Mouse (Mus musculus) erythroid progenitor cell, adult 5-6 weeks (primary cell): ENCODE results near the gene Setd1a. TPM values are rescaled to one million over a fixed set of nuclear protein-coding genes. Genes with fewer than 3 reads are reported as not detected.
"Not testable (repeated sequence)": the region's sequence is repeated elsewhere in the genome, so short reads cannot be mapped to it uniquely, and the experiment has no call there.

ENCODE experiments used
- ATAC-seq: replicated peaks from 2 replicates; pipeline ENCODE4 v1.8.0; 2016; ENCODE audit warnings: moderate number of reproducible peaks, mild to moderate bottlenecking, moderate TSS enrichment, inconsistent platforms; ENCODE audit not compliant: poor library complexity, low FRiP score, severe bottlenecking
- total RNA-seq, 2 experiments: library from RNA; stranded (forward) in 1 of 2; stranded (reverse) in 1 of 2; fragments of 150-400 nt in 1 of 2; fragments of 186-747, 209-891 nt in 1 of 2; gene quantifications; 2 replicates each; pipeline versions ENCODE4 v1.2.3 to v1.2.4; 2015 to 2017; ENCODE audit warnings: low replicate concordance in 2 of 2

Gene Setd1a
- total RNA-seq, 2 experiments from 2014 or later: 14.8 to 38.1 TPM

GRCm38 (mm10) chr7:127763642-127764041, 12.8 kb upstream of the Setd1a start:
- no peak for ATAC-seq

GRCm38 (mm10) chr7:127765756-127766155, 10.7 kb upstream of the Setd1a start:
- no peak for ATAC-seq

GRCm38 (mm10) chr7:127766851-127767609, 9.4 kb upstream of the Setd1a start:
- ATAC-seq: peak; percentile 88

GRCm38 (mm10) chr7:127767671-127768345, 8.7 kb upstream of the Setd1a start:
- ATAC-seq: peak; percentile 35

- ATAC-seq: no peak
Observed at GRCm38 (mm10) chr7:127768346-127768996, 8.0 kb upstream of the Setd1a start.

- no peak for ATAC-seq
Observed at GRCm38 (mm10) chr7:127768997-127769593, 7.4 kb upstream of the Setd1a start.

- ATAC-seq: peak; percentile 27; the same call in 1 of the 2 replicates
Observed at GRCm38 (mm10) chr7:127769651-127770038, 6.8 kb upstream of the Setd1a start, which contains the start of gene Orai3. Orai3 (plus strand) TSS chr7:127769815.

- no peak; the same call in 1 of the 2 replicates for ATAC-seq
Observed at GRCm38 (mm10) chr7:127770039-127770905, 6.2 kb upstream of the Setd1a start.

GRCm38 (mm10) chr7:127771262-127771661, 5.2 kb upstream of the Setd1a start:
- no peak for ATAC-seq

GRCm38 (mm10) chr7:127772080-127772479, 4.4 kb upstream of the Setd1a start:
- ATAC-seq: no peak

- no peak for ATAC-seq
Observed at GRCm38 (mm10) chr7:127772557-127772956, 3.9 kb upstream of the Setd1a start.

- ATAC-seq: peak; percentile 32; the same call in 1 of the 2 replicates
Observed at GRCm38 (mm10) chr7:127773664-127774384, 2.6 kb upstream of the Setd1a start.

- ATAC-seq: not testable (repeated sequence)
Observed at GRCm38 (mm10) chr7:127775837-127776236, 633 bp upstream of the Setd1a start.

- peak; percentile 90 for ATAC-seq
Observed at GRCm38 (mm10) chr7:127776878-127777473, 506 bp downstream of the Setd1a start.

GRCm38 (mm10) chr7:127777474-127778266, 1.2 kb downstream of the Setd1a start:
- no peak for ATAC-seq

GRCm38 (mm10) chr7:127778350-127778749, 1.9 kb downstream of the Setd1a start:
- no peak for ATAC-seq

- no peak for ATAC-seq
Observed at GRCm38 (mm10) chr7:127785308-127785707, 8.8 kb downstream of the Setd1a start, which contains the start of gene Gm49388. Gm49388 (plus strand) TSS chr7:127785608.
